Mouse (Mus musculus) bone marrow, adult 2 months (tissue): Measurements from ENCODE around the gene Tpt1. TPM values are rescaled to one million over a fixed set of nuclear protein-coding genes. Genes with fewer than 3 reads are reported as not detected.

ENCODE experiments used
- H3K27ac ChIP-seq: fragments of 200-500 bp; 2 replicates; pipeline ENCODE4 v1.5.1; 2012; ENCODE audit warnings: low read depth, mild to moderate bottlenecking, control low read depth, inconsistent platforms, low read length; ENCODE audit not compliant: control insufficient read depth, poor library complexity, insufficient read depth
- H3K4me1 ChIP-seq: fragments of 200-500 bp; 2 replicates; pipeline ENCODE4 v1.6.1; 2011; ENCODE audit warnings: low read length; ENCODE audit not compliant: control insufficient read depth, insufficient read depth
- H3K4me3 ChIP-seq: fragments of 200-500 bp; replicated peaks from 2 replicates; pipeline ENCODE3; 2011; ENCODE audit warnings: mild to moderate bottlenecking, low read depth, low read length, control low read depth; ENCODE audit not compliant: control insufficient read depth
- CTCF ChIP-seq: fragments of 200-500 bp; IDR thresholded peaks from 2 replicates; pipeline ENCODE4 v1.5.1; 2011; ENCODE audit warnings: low read length, control low read depth; ENCODE audit not compliant: control insufficient read depth, insufficient read depth
- POLR2A ChIP-seq: fragments of 200-500 bp; IDR thresholded peaks from 2 replicates; pipeline ENCODE4 v1.6.1; 2011; ENCODE audit warnings: low read depth, mild to moderate bottlenecking, control low read depth, low read length, borderline replicate concordance; ENCODE audit not compliant: control insufficient read depth
- WGBS: fragments of 180-500 bp; shearing (Covaris S2); methylation state at CpG from one replicate; pipeline ENCODE4 v1.1.7; 2018; 5-methylcytosine and 5-hydroxymethylcytosine counted together
- polyA plus RNA-seq: library from polyadenylated mRNA; stranded (reverse); fragments of >200 nt; gene quantifications from 2 replicates; pipeline ENCODE4 v1.2.4, GENCODE M21; 2011; ENCODE audit warnings: low replicate concordance; ENCODE audit not compliant: missing spikeins, insufficient read depth, insufficient read length

Gene Tpt1
- polyA plus RNA-seq, 1 experiment: 3,063 TPM

DNA sequence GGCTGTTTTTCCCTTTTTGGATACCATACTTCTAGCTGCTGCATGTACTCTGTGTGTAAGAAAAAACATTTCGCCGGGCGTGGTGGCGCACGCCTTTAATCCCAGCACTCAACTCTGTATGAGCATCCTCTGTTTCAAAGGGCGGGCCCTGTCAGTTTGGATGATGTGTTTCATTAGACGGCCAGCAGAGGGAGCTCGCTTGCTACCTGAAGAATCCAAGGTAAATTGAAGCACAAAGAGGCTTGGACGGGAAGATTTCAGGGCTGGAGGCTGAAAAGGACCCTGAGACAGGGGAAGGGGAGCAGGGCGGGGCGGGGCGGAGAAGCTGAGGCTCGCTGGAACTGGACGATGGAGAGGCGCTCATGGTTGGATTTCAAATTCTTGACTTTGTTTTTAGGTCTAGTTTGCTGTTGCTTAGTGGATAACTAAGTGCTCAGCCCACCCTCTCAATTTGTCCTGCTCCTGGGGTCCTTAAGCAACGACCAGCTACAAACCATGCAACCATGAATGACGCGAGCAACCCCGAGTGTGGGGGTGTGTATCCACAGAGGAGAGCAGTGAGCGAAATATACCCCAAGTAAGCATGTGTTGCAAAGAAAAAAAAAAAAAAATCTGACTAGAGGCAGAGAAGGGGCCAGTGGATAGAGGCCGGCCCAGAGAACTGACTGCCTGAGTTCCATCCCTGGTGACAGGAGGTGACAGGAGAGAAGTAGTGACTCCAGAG is 31.6 kb downstream of the Tpt1 start:
- H3K27ac ChIP-seq: no peak overlapping the region
- no peaks in the 10 kb centered on the region for H3K4me1 ChIP-seq
- TF ChIP-seq CTCF (peak; percentile 71), POLR2A (no peak)
- 16% methylated on average over 21 of the region's 21 CpGs for WGBS
- H3K4me3 ChIP-seq: no peak overlapping the region

DNA sequence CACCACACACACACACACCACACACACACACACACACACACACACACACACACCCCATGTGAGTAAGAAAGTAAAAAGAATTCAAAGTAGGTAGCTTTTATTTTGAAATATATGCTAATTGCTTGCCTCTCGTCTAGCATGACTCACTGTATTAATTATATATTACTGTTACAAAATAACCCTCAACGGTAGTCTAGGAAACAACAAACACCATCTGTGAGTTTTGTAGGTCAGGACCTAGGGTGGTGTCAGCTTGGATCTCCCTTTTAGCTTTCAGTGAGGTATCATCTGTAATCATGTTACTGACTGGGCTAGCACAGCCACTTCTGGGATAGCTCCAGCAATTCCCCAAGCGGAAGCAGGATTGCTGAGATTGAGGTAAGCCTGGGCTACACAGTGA is 32.4 kb downstream of the Tpt1 start:
- Histone ChIP-seq H3K4me1 (no peaks in the 10 kb centered on the region), H3K4me3 (no peak overlapping the region), H3K27ac (no peak overlapping the region)
- no peak for TF ChIP-seq CTCF
- 61% methylated on average over 3 of the region's 3 CpGs for WGBS

DNA sequence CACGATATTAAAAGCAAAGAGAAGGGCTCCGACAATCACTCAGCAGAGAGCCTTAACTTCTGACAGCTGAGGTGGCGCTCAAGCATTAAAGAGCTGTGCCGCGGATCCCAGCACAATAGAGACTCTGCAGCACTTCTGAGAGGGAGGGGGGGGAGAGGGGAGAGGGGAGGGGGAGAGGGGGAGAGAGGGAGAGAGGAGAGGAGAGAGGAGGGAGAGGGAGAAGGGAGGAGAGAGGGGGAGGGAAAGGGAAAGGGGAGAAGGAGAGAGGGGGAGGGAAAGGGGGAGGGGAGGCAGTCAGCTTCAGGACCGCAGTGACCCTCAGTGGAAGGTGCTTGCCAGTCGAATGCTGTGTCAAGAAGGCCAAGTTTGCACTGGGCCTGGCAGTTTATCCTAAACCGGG is 34.1 kb downstream of the Tpt1 start:
- Histone ChIP-seq H3K4me1 (no peaks in the 10 kb centered on the region), H3K27ac (no peak overlapping the region), H3K4me3 (no peak overlapping the region)
- WGBS: 52% methylated on average over 8 of the region's 8 CpGs
- TF ChIP-seq CTCF (no peak), POLR2A (no peak)

DNA sequence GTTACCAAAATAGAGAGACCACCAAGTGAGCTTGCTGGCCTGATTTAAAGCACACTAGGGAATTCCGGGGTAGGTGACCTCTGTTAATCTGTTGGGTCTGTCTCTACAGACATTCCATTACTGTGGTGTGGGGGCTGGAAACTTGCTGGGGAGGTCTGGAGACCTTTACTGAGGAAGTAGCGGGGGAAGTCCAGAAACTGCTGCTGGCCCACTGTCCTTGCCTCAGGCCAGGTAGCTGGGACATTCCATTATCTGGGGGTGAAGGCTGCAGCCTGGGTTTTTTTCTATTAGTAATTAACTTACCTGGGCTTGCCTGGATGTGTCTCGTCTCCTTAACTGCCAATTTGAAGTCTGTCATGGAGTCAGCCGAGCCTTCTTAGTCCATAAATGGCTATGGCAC is 37.0 kb downstream of the Tpt1 start:
- WGBS: 70% methylated on average over 4 of the region's 4 CpGs
- Histone ChIP-seq H3K27ac (no peak overlapping the region), H3K4me1 (no peaks in the 10 kb centered on the region), H3K4me3 (no peak overlapping the region)
- TF ChIP-seq CTCF (no peak), POLR2A (no peak)

DNA sequence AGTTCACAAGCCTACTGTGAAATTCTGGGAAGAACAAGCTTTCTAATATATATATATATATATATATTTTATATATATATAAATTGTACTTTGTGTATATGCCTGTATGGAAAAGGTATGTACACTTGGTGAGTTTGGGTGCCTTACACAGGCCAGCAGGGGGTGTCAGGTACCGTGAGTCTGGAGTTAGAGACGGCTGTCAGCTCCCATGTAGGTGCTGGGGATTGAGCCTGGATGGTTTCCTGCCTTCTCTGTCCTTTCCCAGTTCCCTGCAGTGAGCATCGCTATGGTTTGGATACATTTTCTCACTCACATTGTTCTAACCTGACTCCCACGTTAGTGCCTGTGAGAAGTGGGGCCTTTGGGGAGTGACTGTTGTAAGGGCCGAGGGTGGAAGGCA is 38.4 kb downstream of the Tpt1 start:
- WGBS: 80% methylated on average over 5 of the region's 5 CpGs
- no peak overlapping the region for H3K4me3 ChIP-seq
- no peaks in the 10 kb centered on the region for H3K4me1 ChIP-seq
- no peak overlapping the region for H3K27ac ChIP-seq
- TF ChIP-seq POLR2A: no peak
- TF ChIP-seq CTCF: peak; percentile 14; the same call in 1 of the 2 replicates

DNA sequence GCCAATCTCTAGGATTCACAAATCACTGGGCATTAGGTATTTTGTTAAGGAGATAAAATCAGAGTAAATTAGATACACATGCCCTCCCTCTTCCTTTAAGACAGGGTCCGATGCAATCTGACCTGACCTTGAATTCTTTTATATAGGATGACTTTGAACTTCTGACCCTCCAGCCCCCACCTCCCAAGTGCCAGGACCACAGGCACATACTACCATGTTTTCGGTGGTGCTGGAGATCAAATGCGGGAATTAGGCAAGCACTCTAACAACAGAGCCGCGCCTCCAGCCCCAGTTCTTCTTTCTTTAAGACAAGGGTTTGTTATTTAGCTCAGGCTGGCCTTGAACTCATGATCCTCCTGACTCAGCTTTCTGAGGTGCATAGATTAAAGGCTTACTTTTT is 39.0 kb downstream of the Tpt1 start:
- 84% methylated on average over 5 of the region's 5 CpGs for WGBS
- Histone ChIP-seq H3K4me3 (no peak overlapping the region), H3K27ac (no peak overlapping the region), H3K4me1 (no peaks in the 10 kb centered on the region)
- no peak for TF ChIP-seq CTCF
- no peak for TF ChIP-seq POLR2A

DNA sequence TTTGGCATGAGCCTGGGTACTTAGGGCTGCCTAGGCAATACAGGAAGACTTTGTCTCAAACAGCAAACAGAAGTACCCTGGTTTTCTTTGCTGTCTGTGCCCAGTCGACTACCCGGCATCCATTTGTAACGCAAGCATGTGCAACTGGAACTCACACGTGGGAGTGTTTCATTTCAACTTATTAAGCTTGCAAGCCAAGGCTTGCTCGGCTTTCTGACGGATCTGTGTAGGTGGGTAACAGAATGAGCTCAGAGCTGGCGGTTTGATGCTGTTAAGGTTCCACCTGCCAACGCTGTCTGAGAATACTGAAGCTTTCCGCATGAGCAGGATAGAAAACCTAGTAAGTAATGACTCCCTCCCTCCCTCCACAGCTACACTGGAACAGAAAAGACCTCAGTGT is 47.2 kb downstream of the Tpt1 start:
- no peak for TF ChIP-seq CTCF
- TF ChIP-seq POLR2A: no peak
- WGBS: 88% methylated on average over 9 of the region's 9 CpGs
- Histone ChIP-seq H3K4me3 (no peak overlapping the region), H3K27ac (no peak overlapping the region), H3K4me1 (no peaks in the 10 kb centered on the region)

Other genes with a start within 250 kb of the Tpt1 start
- not detected in 2 replicates for gene Erich6b, start 202.8 kb upstream of the Tpt1 start, polyA plus RNA-seq
- 9.5 and 12.2 TPM in 2 replicates for gene Cog3, start 90.6 kb upstream of the Tpt1 start, polyA plus RNA-seq
- 4.3 and 6.7 TPM in 2 replicates for gene Slc25a30, start 58.1 kb upstream of the Tpt1 start, polyA plus RNA-seq
- gene Kctd4, start 109.9 kb downstream of the Tpt1 start, polyA plus RNA-seq: not detected in 2 replicates
- gene Gtf2f2, start 165.8 kb downstream of the Tpt1 start, polyA plus RNA-seq: 12.6 and 33.5 TPM in 2 replicates